Mouse (Mus musculus): ENCODE measurements around the gene Gm43517.

- no peak for TF ChIP-seq EP300 (IDR thresholded peaks at IDR 0.05; ENCODE audit: insufficient read depth, low read depth, low read length)
- no peak for TF ChIP-seq POLR2A (IDR thresholded peaks at IDR 0.05; ENCODE audit: insufficient read depth, low read length)
- no peak for TF ChIP-seq CTCF (IDR thresholded peaks at IDR 0.05; ENCODE audit: low read depth, low read length)
Measured at GRCm38 (mm10) chr12:49372170-49372569, 12.8 kb upstream of the Gm43517 start.

Measured in ES-Bruce4 (cell line).